Mouse (Mus musculus) neural tube, embryonic 12.5 days (tissue): ENCODE measurements around the gene Tas2r131. TPM values are rescaled to one million over a fixed set of nuclear protein-coding genes. Genes with fewer than 3 reads are reported as not detected.
"Not testable (repeated sequence)": the region's sequence is repeated elsewhere in the genome, so short reads cannot be mapped to it uniquely, and the experiment has no call there.

Experiments used
- ATAC-seq: fragments of 200-750 bp; cut with Nextera tagmentation; 2 replicates; pipeline ENCODE4 v1.8.0; 2017; ENCODE audit warnings: low read depth, mild to moderate bottlenecking, moderate TSS enrichment, moderate library complexity; ENCODE audit not compliant: low FRiP score
- H3K27ac ChIP-seq: fragments of 300-500 bp; sonication (generic); 2 replicates; pipeline ENCODE4 v1.5.1; 2016
- H3K27me3 ChIP-seq: fragments of 300-500 bp; sonication (generic); replicated peaks from 2 replicates; pipeline ENCODE4 v1.6.1; 2016; ENCODE audit warnings: mild to moderate bottlenecking
- H3K36me3 ChIP-seq: fragments of 300-500 bp; sonication (generic); 2 replicates; pipeline ENCODE4 v1.6.1; 2016; ENCODE audit warnings: mild to moderate bottlenecking
- H3K4me1 ChIP-seq: fragments of 300-500 bp; sonication (generic); 2 replicates; pipeline ENCODE4 v1.6.1; 2016
- H3K4me2 ChIP-seq: fragments of 300-500 bp; sonication (generic); replicated peaks from 2 replicates; pipeline ENCODE4 v1.6.1; 2016; ENCODE audit warnings: mild to moderate bottlenecking
- H3K4me3 ChIP-seq: fragments of 300-500 bp; sonication (generic); 2 replicates; pipeline ENCODE4 v1.5.1; 2016
- H3K9ac ChIP-seq: fragments of 300-500 bp; sonication (generic); 2 replicates; pipeline ENCODE4 v1.6.1; 2016; ENCODE audit warnings: mild to moderate bottlenecking
- H3K9me3 ChIP-seq: fragments of 300-500 bp; sonication (generic); 2 replicates; pipeline ENCODE4 v1.6.1; 2016; ENCODE audit warnings: mild to moderate bottlenecking
- WGBS: fragments of 180-500 bp; shearing (Covaris S2); methylation state at CpG from one replicate; pipeline ENCODE4 v1.1.7; 2016; 5-methylcytosine and 5-hydroxymethylcytosine counted together
- polyA plus RNA-seq: library from polyadenylated mRNA; unstranded; fragments of >200 nt; fragmentation: Nextera tagmentation; extraction: Ambion mirVana; gene quantifications from 2 replicates; pipeline ENCODE4 v1.2.1, GENCODE M21; 2016

Gene Tas2r131
- polyA plus RNA-seq, result not detected in 2 replicates

DNA sequence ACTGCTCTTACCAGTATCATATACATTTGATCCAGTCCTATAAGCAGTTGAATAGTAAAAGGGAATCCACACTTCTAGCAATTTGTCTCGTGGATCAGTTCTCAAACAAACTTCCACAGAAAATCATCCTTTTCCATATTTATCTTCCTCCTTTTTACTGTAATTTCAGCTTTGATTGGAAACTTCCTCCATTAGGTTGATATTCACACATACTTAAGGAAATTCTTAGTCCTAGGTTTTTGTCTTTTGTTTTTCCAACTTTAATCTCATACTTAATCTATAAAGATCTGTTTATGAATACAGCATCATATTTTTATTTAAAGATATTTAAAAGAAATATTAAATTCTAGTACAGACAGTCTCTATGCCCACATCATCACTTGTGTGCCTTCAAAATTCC, at the start of gene Tas2r131:
Gene Tas2r131 (minus strand): TSS at position 101 of the 400 bp plus-strand sequence.
- no peak within 1 kb of the TSS for H3K9ac ChIP-seq
- 66% methylated on average over 1 of the region's 1 CpGs for WGBS
- no peak within 1 kb of the TSS for H3K4me2 ChIP-seq
- H3K27ac ChIP-seq, result no peak within 1 kb of the TSS
- ATAC-seq, result no peak
- no peaks in the 10 kb centered on the region for H3K36me3 ChIP-seq
- no peaks in the 10 kb centered on the region for H3K9me3 ChIP-seq
- no peaks in the 10 kb centered on the region for H3K27me3 ChIP-seq
- no peaks in the 10 kb centered on the region for H3K4me1 ChIP-seq
- no peak within 1 kb of the TSS for H3K4me3 ChIP-seq

DNA sequence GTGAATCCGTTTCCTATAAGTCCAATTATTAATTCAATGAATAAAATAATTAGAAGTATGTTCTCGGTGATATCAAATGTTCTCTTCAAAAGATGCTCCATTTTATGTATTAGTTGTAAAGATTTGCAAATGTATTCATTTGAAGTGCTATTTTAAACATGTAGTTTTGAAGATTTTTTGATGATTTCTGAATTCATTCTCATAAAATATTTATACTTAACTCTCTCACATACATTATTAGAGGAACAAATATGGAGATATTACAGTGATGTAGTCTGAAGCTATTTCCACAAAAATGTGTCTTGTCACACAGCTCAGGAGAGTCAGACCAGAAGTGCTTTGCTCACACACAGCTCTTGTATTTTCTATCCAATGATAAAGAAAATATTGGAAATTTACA, 23.1 kb upstream of the Tas2r131 start, which contains the start of gene Tas2r109:
Gene Tas2r109 (minus strand): TSS at position 101 of the 400 bp plus-strand sequence.
- no peaks in the 10 kb centered on the region for H3K4me1 ChIP-seq
- H3K27me3 ChIP-seq, result no peaks in the 10 kb centered on the region
- no peaks in the 10 kb centered on the region for H3K9me3 ChIP-seq
- H3K4me3 ChIP-seq, result no peak within 1 kb of the TSS
- H3K4me2 ChIP-seq, result no peak within 1 kb of the TSS
- H3K36me3 ChIP-seq, result no peaks in the 10 kb centered on the region
- WGBS, result 81% methylated on average over 2 of the region's 2 CpGs
- no peak within 1 kb of the TSS for H3K9ac ChIP-seq
- no peak within 1 kb of the TSS for H3K27ac ChIP-seq
- no peak for ATAC-seq

DNA sequence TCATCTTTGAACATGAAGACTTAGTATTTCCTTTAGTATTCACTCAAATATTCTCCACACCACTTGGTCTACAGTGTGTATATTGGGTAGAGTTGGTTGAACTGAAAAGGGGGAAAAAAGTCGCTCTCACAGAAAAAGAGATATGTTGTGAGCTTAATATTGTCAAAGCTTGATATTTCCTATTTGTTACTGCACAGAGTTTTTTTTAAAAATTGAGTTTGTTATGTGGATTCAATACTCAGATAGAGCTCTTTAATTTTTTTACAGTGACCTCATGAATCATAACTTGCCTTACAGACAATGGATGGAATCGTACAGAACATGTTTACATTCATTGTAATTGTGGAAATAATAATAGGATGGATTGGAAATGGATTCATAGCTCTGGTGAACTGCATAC, 6.9 kb downstream of the Tas2r131 start, which contains the start of gene Tas2r129:
Gene Tas2r129 (plus strand): TSS at position 301 of the 400 bp plus-strand sequence.
- H3K27ac ChIP-seq, result no peak within 1 kb of the TSS
- ATAC-seq, result no peak
- H3K4me1 ChIP-seq, result no peaks in the 10 kb centered on the region
- no peak within 1 kb of the TSS for H3K9ac ChIP-seq
- no peaks in the 10 kb centered on the region for H3K9me3 ChIP-seq
- 82% methylated on average over 2 of the region's 2 CpGs for WGBS
- no peaks in the 10 kb centered on the region for H3K36me3 ChIP-seq
- H3K4me3 ChIP-seq, result no peak within 1 kb of the TSS
- H3K4me2 ChIP-seq, result no peak within 1 kb of the TSS
- H3K27me3 ChIP-seq, result no peaks in the 10 kb centered on the region

DNA sequence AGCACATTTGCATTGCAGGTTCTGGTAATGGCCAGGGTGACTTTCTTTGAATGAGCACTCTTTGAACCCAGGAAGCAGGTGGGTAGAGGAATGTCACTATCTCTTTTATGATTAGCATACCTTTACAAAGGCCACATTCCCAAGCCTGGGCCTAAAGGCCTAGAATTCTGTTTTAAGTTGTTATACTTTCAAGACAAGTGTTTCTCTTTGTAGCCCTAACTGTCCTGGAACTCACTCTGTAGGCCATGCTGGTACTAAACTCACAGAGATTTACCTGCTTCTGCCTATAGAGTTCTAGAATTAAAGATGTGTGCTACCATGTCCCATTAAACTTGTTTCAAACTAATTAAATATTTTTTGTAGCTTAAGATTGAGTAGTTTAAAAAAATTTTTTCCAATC, 16.3 kb downstream of the Tas2r131 start:
- ATAC-seq, H3K4me3 ChIP-seq: not testable (repeated sequence)

DNA sequence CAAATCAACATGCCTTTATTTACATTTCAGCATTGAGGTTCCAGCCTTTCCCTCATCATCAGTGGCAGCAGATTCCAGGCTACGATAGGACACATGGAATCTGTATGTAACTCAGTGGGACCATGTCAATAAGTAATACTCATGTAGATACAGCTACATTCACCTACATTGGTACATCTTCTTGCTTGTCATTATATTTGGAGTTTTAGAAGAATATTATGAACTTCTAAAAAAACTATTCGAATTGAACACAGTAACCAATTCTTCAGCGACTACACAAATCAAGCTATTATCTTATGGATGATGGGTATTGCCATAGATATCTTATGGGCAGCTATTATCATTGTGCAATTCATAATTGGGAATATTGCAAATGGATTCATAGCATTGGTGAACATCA, 48.4 kb downstream of the Tas2r131 start, which contains the start of gene Tas2r125:
Gene Tas2r125 (plus strand): TSS at position 301 of the 400 bp plus-strand sequence.
- Histone ChIP-seq H3K4me2 (no peak within 1 kb of the TSS), H3K9me3 (no peaks in the 10 kb centered on the region), H3K4me3 (no peak within 1 kb of the TSS), H3K9ac (no peak within 1 kb of the TSS), H3K27ac (no peak within 1 kb of the TSS), H3K4me1 (no peaks in the 10 kb centered on the region), H3K27me3 (no peaks in the 10 kb centered on the region), H3K36me3 (no peaks in the 10 kb centered on the region)
- no peak for ATAC-seq
- WGBS, result 88% methylated on average over 3 of the region's 3 CpGs

More for the DNA sequence above, 16.3 kb downstream of the Tas2r131 start:
- H3K36me3 ChIP-seq, H3K27ac ChIP-seq, H3K9me3 ChIP-seq, H3K27me3 ChIP-seq, H3K4me1 ChIP-seq, H3K9ac ChIP-seq, H3K4me2 ChIP-seq: not testable (repeated sequence)

Other genes with a start within 250 kb of the Tas2r131 start
- gene Tas2r122, start 246.0 kb downstream of the Tas2r131 start, polyA plus RNA-seq, result not detected in 2 replicates
- not detected in 2 replicates for gene Tas2r115, start 219.9 kb downstream of the Tas2r131 start, polyA plus RNA-seq
- not detected in 2 replicates for gene Tas2r124, start 203.2 kb downstream of the Tas2r131 start, polyA plus RNA-seq
- gene Tas2r102, start 195.8 kb downstream of the Tas2r131 start, polyA plus RNA-seq, result not detected in 2 replicates
- gene Tas2r136, start 179.8 kb downstream of the Tas2r131 start, polyA plus RNA-seq, result not detected in 2 replicates
- not detected in 2 replicates for gene Tas2r117, start 155.1 kb downstream of the Tas2r131 start, polyA plus RNA-seq
- gene Tas2r123, start 110.8 kb downstream of the Tas2r131 start, polyA plus RNA-seq, result not detected in 2 replicates
- gene Tas2r116, start 102.5 kb downstream of the Tas2r131 start, polyA plus RNA-seq, result not detected in 2 replicates
- gene Tas2r110, start 89.9 kb downstream of the Tas2r131 start, polyA plus RNA-seq, result not detected in 2 replicates
- not detected in 2 replicates for gene Tas2r113, start 64.9 kb downstream of the Tas2r131 start, polyA plus RNA-seq
- 0.22 and 0.43 TPM in 2 replicates for gene Tas2r125, start 48.3 kb downstream of the Tas2r131 start, polyA plus RNA-seq
- not detected in 2 replicates for gene Tas2r129, start 6.8 kb downstream of the Tas2r131 start, polyA plus RNA-seq
- gene Tas2r109, start 23.0 kb upstream of the Tas2r131 start, polyA plus RNA-seq, result not detected in 2 replicates
- not detected in 2 replicates for gene Tas2r103, start 79.2 kb upstream of the Tas2r131 start, polyA plus RNA-seq
- gene Tas2r140, start 97.9 kb upstream of the Tas2r131 start, polyA plus RNA-seq, result not detected in 2 replicates
- 94.4 and 102 TPM in 2 replicates for gene Smim10l1, start 147.0 kb upstream of the Tas2r131 start, polyA plus RNA-seq